8 mouse cellular contexts compared by ENCODE assay signal in genomic region chr15:94520205-94520900, GRCm38 (mm10). TPM values are rescaled to one million over a fixed set of nuclear protein-coding genes. Genes with fewer than 3 reads are reported as not detected.
A peak's percentile ranks its signal among the peaks of the same experiment; 100 is the strongest.
DNase-seq lines count a peak whose midpoint lies in the region; ATAC-seq and TF ChIP-seq lines count a peak whose summit lies in the region.

No protein-coding gene starts in this region.

- peak; percentile 53 for DNase-seq in gastrocnemius, adult 18-20 months (ENCODE audit: low spot score)
- no peak for DNase-seq in gastrocnemius, postnatal 4 days (ENCODE audit: low spot score in 2 of 2)
- peak; percentile 27 for DNase-seq in urinary bladder, postnatal 14 days (ENCODE audit: low spot score)
- no peak for DNase-seq in urinary bladder, postnatal 4 days (ENCODE audit: low spot score in 2 of 2)
- DNase-seq in kidney, postnatal 4 days = peak; percentile 26 to 32
- peak; percentile 91 for DNase-seq in midbrain, postnatal 0 days (ENCODE audit: low spot score)
- DNase-seq in urinary bladder, postnatal 36 days (ENCODE audit: low spot score in 2 of 2) = no peak

- H3K27ac ChIP-seq in embryonic facial prominence, embryonic 12.5 days = no peak overlapping the region
- H3K27ac ChIP-seq in midbrain, postnatal 0 days (ENCODE audit: low read depth, low read length) = no peak overlapping the region

- no peaks in the 10 kb centered on the region for H3K4me1 ChIP-seq in embryonic facial prominence, embryonic 12.5 days
- no peaks in the 10 kb centered on the region for H3K4me1 ChIP-seq in midbrain, postnatal 0 days (ENCODE audit: insufficient read depth, low read length)

- no peak overlapping the region for H3K9ac ChIP-seq in embryonic facial prominence, embryonic 12.5 days
- no peak overlapping the region for H3K9ac ChIP-seq in midbrain, postnatal 0 days (replicated peaks; ENCODE audit: low read length, poor library complexity, severe bottlenecking)

- 39% methylated on average over 9 of the region's 9 CpGs for WGBS in embryonic facial prominence, embryonic 12.5 days
- WGBS in midbrain, postnatal 0 days = 45% methylated on average over 9 of the region's 9 CpGs

- TF ChIP-seq CTCF in midbrain, postnatal 0 days (IDR thresholded peaks at IDR 0.05) = peak; percentile 90

- H3K36me3 ChIP-seq in embryonic facial prominence, embryonic 12.5 days = peaks cover 4% of the 10 kb centered on the region; the same call in 1 of the 2 replicates
- H3K36me3 ChIP-seq in midbrain, postnatal 0 days (ENCODE audit: insufficient read depth, low read length) = no peaks in the 10 kb centered on the region

- ATAC-seq in embryonic facial prominence, embryonic 12.5 days (ENCODE audit: insufficient number of reproducible peaks, insufficient read depth, low FRiP score, low TSS enrichment) = 0 out of 2 replicates have a peak, but pooled peaks have one; percentile 52
- no peak for ATAC-seq in midbrain, postnatal 0 days (ENCODE audit: low FRiP score)

- H3K27me3 ChIP-seq in embryonic facial prominence, embryonic 12.5 days = no peaks in the 10 kb centered on the region
- H3K27me3 ChIP-seq in midbrain, postnatal 0 days (ENCODE audit: insufficient read depth, low read length) = no peaks in the 10 kb centered on the region

- H3K4me2 ChIP-seq in embryonic facial prominence, embryonic 12.5 days (replicated peaks) = no peak overlapping the region
- no peak overlapping the region for H3K4me2 ChIP-seq in midbrain, postnatal 0 days (ENCODE audit: low read depth, low read length, poor library complexity, severe bottlenecking)

- H3K9me3 ChIP-seq in embryonic facial prominence, embryonic 12.5 days = 0 out of 2 replicates have a peak, but pooled peaks cover 4% of the 10 kb centered on the region
- no peaks in the 10 kb centered on the region for H3K9me3 ChIP-seq in midbrain, postnatal 0 days (ENCODE audit: low read length)

- H3K4me3 ChIP-seq in embryonic facial prominence, embryonic 12.5 days = no peak overlapping the region
- no peak overlapping the region for H3K4me3 ChIP-seq in midbrain, postnatal 0 days (ENCODE audit: low read depth, low read length)

RNA-seq across cellular contexts. Expression of gene Pus7l, which starts 23.0 kb away (rescaled TPM):
- total RNA-seq in gastrocnemius, adult 18-20 months (2021) = 1 to 10 TPM; 1.4 to 1.5 TPM
- 1 to 10 TPM; 3.3 to 4.8 TPM for total RNA-seq in gastrocnemius, postnatal 4 days (2021)
- polyA plus RNA-seq in embryonic facial prominence, embryonic 12.5 days (2016; fragmentation: Nextera tagmentation; extraction: Ambion mirVana) = 12.0 and 12.7 TPM in 2 replicates
- total RNA-seq in midbrain, postnatal 0 days (2014; rRNA removed) = 3.8 and 4.5 TPM in 2 replicates
- polyA plus RNA-seq in midbrain, postnatal 0 days (2015; fragmentation: Nextera tagmentation; extraction: Ambion mirVana) = 4.7 and 4.8 TPM in 2 replicates

RNA-seq across cellular contexts. Expression of gene Irak4, which starts 23.1 kb away (rescaled TPM):
- total RNA-seq in gastrocnemius, adult 18-20 months (2021) = 1 to 10 TPM; 1.8 to 2.3 TPM
- total RNA-seq in gastrocnemius, postnatal 4 days (2021) = 1 to 10 TPM; 6.1 to 6.5 TPM
- polyA plus RNA-seq in embryonic facial prominence, embryonic 12.5 days (2016; fragmentation: Nextera tagmentation; extraction: Ambion mirVana) = 3.8 and 4.5 TPM in 2 replicates
- total RNA-seq in midbrain, postnatal 0 days (2014; rRNA removed) = 2.7 and 3.6 TPM in 2 replicates
- polyA plus RNA-seq in midbrain, postnatal 0 days (2015; fragmentation: Nextera tagmentation; extraction: Ambion mirVana) = 1.7 and 1.8 TPM in 2 replicates

RNA-seq across cellular contexts. Expression of gene Adamts20, which starts 55.1 kb away (rescaled TPM):
- 1 to 10 TPM; 1.9 to 2.3 TPM for total RNA-seq in gastrocnemius, adult 18-20 months (2021)
- 10 to 100 TPM; 21.6 to 28.1 TPM for total RNA-seq in gastrocnemius, postnatal 4 days (2021)
- polyA plus RNA-seq in embryonic facial prominence, embryonic 12.5 days (2016; fragmentation: Nextera tagmentation; extraction: Ambion mirVana) = 11.7 and 12.7 TPM in 2 replicates
- total RNA-seq in midbrain, postnatal 0 days (2014; rRNA removed) = 5.8 and 6.7 TPM in 2 replicates
- 1.8 and 3.0 TPM in 2 replicates for polyA plus RNA-seq in midbrain, postnatal 0 days (2015; fragmentation: Nextera tagmentation; extraction: Ambion mirVana)

Comparison
In these comparisons a context has a peak if more than half of its experiments do, and no peak if none do; other contexts are left out.
1. DNase-seq: peak in gastrocnemius, adult 18-20 months (single experiment), urinary bladder, postnatal 14 days (single experiment), kidney, postnatal 4 days (2 of 2) and midbrain, postnatal 0 days (single experiment); none in gastrocnemius, postnatal 4 days (0 of 2), urinary bladder, postnatal 4 days (0 of 2) and urinary bladder, postnatal 36 days (0 of 2).